Mouse (Mus musculus): ENCODE results near the gene Chchd6. TPM values are rescaled to one million over a fixed set of nuclear protein-coding genes. Genes with fewer than 3 reads are reported as not detected.

The Chchd6 gene
- polyA plus RNA-seq, 1 experiment, result 60.1 TPM

- 79% methylated on average over 3 of the region's 3 CpGs for WGBS
- DNase-seq, result no peak
- no peaks in the 10 kb centered on the region; the same call in 1 of the 2 replicates for H3K4me1 ChIP-seq (ENCODE audit: control insufficient read depth, insufficient read depth, low read length)
Observed at GRCm38 (mm10) chr6:89407247-89407889, 188.1 kb downstream of the Chchd6 start.

GRCm38 (mm10) chr6:89404964-89405363, 190.5 kb downstream of the Chchd6 start:
- 80% methylated on average over 2 of the region's 2 CpGs for WGBS
- DNase-seq, result no peak
- TF ChIP-seq POLR2A (IDR thresholded peaks at IDR 0.05; ENCODE audit: borderline replicate concordance, extremely low read depth, low read depth, low read length) (no peak), CTCF (IDR thresholded peaks at IDR 0.05; ENCODE audit: insufficient read depth, low read length) (no peak)
- Histone ChIP-seq H3K4me1 (ENCODE audit: control insufficient read depth, insufficient read depth, low read length) (no peaks in the 10 kb centered on the region; the same call in 1 of the 2 replicates), H3K4me3 (replicated peaks; ENCODE audit: extremely low read depth, low read depth, low read length) (no peak overlapping the region)

More at GRCm38 (mm10) chr6:89407247-89407889, 188.1 kb downstream of the Chchd6 start:
- no peak overlapping the region for H3K4me3 ChIP-seq (replicated peaks; ENCODE audit: extremely low read depth, low read depth, low read length)
- TF ChIP-seq CTCF (IDR thresholded peaks at IDR 0.05; ENCODE audit: insufficient read depth, low read length), result no peak

GRCm38 (mm10) chr6:89403257-89404225, 191.9 kb downstream of the Chchd6 start:
- Histone ChIP-seq H3K4me3 (replicated peaks; ENCODE audit: extremely low read depth, low read depth, low read length) (no peak overlapping the region), H3K4me1 (ENCODE audit: control insufficient read depth, insufficient read depth, low read length) (no peaks in the 10 kb centered on the region; the same call in 1 of the 2 replicates)
- DNase-seq, result no peak
- WGBS, result 74% methylated on average over 2 of the region's 2 CpGs
- TF ChIP-seq POLR2A (IDR thresholded peaks at IDR 0.05; ENCODE audit: borderline replicate concordance, extremely low read depth, low read depth, low read length) (no peak), CTCF (IDR thresholded peaks at IDR 0.05; ENCODE audit: insufficient read depth, low read length) (no peak)

- no peak for DNase-seq
- no peak overlapping the region for H3K4me3 ChIP-seq (replicated peaks; ENCODE audit: extremely low read depth, low read depth, low read length)
- 96% methylated on average over 2 of the region's 2 CpGs for WGBS
- no peaks in the 10 kb centered on the region; the same call in 1 of the 2 replicates for H3K4me1 ChIP-seq (ENCODE audit: control insufficient read depth, insufficient read depth, low read length)
- TF ChIP-seq CTCF (IDR thresholded peaks at IDR 0.05; ENCODE audit: insufficient read depth, low read length), result no peak
- no peak for TF ChIP-seq POLR2A (IDR thresholded peaks at IDR 0.05; ENCODE audit: borderline replicate concordance, extremely low read depth, low read depth, low read length)
Observed at GRCm38 (mm10) chr6:89402406-89402805, 193.0 kb downstream of the Chchd6 start.

- DNase-seq, result no peak
- WGBS, result 91% methylated on average over 1 of the region's 1 CpGs
- TF ChIP-seq CTCF (IDR thresholded peaks at IDR 0.05; ENCODE audit: insufficient read depth, low read length) (no peak), POLR2A (IDR thresholded peaks at IDR 0.05; ENCODE audit: borderline replicate concordance, extremely low read depth, low read depth, low read length) (no peak)
Observed at GRCm38 (mm10) chr6:89399564-89399963, 195.9 kb downstream of the Chchd6 start.

GRCm38 (mm10) chr6:89397919-89398318, 197.5 kb downstream of the Chchd6 start:
- no peaks in the 10 kb centered on the region for H3K4me1 ChIP-seq (ENCODE audit: control insufficient read depth, insufficient read depth, low read length)
- no peak for DNase-seq
- H3K4me3 ChIP-seq (replicated peaks; ENCODE audit: extremely low read depth, low read depth, low read length), result no peak overlapping the region
- TF ChIP-seq POLR2A (IDR thresholded peaks at IDR 0.05; ENCODE audit: borderline replicate concordance, extremely low read depth, low read depth, low read length) (no peak), CTCF (IDR thresholded peaks at IDR 0.05; ENCODE audit: insufficient read depth, low read length) (no peak)
- 66% methylated on average over 4 of the region's 4 CpGs for WGBS

More at GRCm38 (mm10) chr6:89399564-89399963, 195.9 kb downstream of the Chchd6 start:
- Histone ChIP-seq H3K4me1 (ENCODE audit: control insufficient read depth, insufficient read depth, low read length) (no peaks in the 10 kb centered on the region; the same call in 1 of the 2 replicates), H3K4me3 (replicated peaks; ENCODE audit: extremely low read depth, low read depth, low read length) (no peak overlapping the region)

GRCm38 (mm10) chr6:89393820-89394219, 201.6 kb downstream of the Chchd6 start:
- 86% methylated on average over 2 of the region's 2 CpGs for WGBS
- no peaks in the 10 kb centered on the region for H3K4me1 ChIP-seq (ENCODE audit: control insufficient read depth, insufficient read depth, low read length)
- TF ChIP-seq POLR2A (IDR thresholded peaks at IDR 0.05; ENCODE audit: borderline replicate concordance, extremely low read depth, low read depth, low read length) (no peak), CTCF (IDR thresholded peaks at IDR 0.05; ENCODE audit: insufficient read depth, low read length) (no peak)
- H3K4me3 ChIP-seq (replicated peaks; ENCODE audit: extremely low read depth, low read depth, low read length), result no peak overlapping the region
- no peak for DNase-seq

GRCm38 (mm10) chr6:89392213-89392612, 203.2 kb downstream of the Chchd6 start:
- no peak overlapping the region for H3K4me3 ChIP-seq (replicated peaks; ENCODE audit: extremely low read depth, low read depth, low read length)
- H3K4me1 ChIP-seq (ENCODE audit: control insufficient read depth, insufficient read depth, low read length), result no peaks in the 10 kb centered on the region
- TF ChIP-seq POLR2A (IDR thresholded peaks at IDR 0.05; ENCODE audit: borderline replicate concordance, extremely low read depth, low read depth, low read length) (no peak), CTCF (IDR thresholded peaks at IDR 0.05; ENCODE audit: insufficient read depth, low read length) (no peak)
- WGBS, result 85% methylated on average over 2 of the region's 2 CpGs
- DNase-seq, result no peak

- Histone ChIP-seq H3K4me1 (ENCODE audit: control insufficient read depth, insufficient read depth, low read length) (no peaks in the 10 kb centered on the region), H3K4me3 (replicated peaks; ENCODE audit: extremely low read depth, low read depth, low read length) (no peak overlapping the region)
- 90% methylated on average over 7 of the region's 7 CpGs for WGBS
- DNase-seq, result no peak
- no peak for TF ChIP-seq CTCF (IDR thresholded peaks at IDR 0.05; ENCODE audit: insufficient read depth, low read length)
- no peak for TF ChIP-seq POLR2A (IDR thresholded peaks at IDR 0.05; ENCODE audit: borderline replicate concordance, extremely low read depth, low read depth, low read length)
Observed at GRCm38 (mm10) chr6:89389771-89390170, 205.7 kb downstream of the Chchd6 start.
